Mouse (Mus musculus) small intestine, adult 2 months (tissue): Measurements from ENCODE around the gene Hint1.

Experiments used
- CTCF ChIP-seq: fragments of 200-500 bp; IDR thresholded peaks from 2 replicates; pipeline ENCODE4 v1.5.1; 2012; ENCODE audit warnings: low read depth, mild to moderate bottlenecking, control low read depth, inconsistent platforms, low read length, moderate library complexity, mixed read lengths; ENCODE audit not compliant: insufficient replicate concordance, insufficient read length; ENCODE audit errors: extremely low read depth
- POLR2A ChIP-seq: fragments of 200-500 bp; IDR thresholded peaks from 2 replicates; pipeline ENCODE4 v1.6.1; 2012; ENCODE audit warnings: low read depth, mild to moderate bottlenecking, control low read depth, inconsistent platforms, low read length, moderate library complexity

GRCm38 (mm10) chr11:54861471-54862420 is 4.4 kb upstream of the Hint1 start:
- no peak for TF ChIP-seq POLR2A
- TF ChIP-seq CTCF: no peak
